Mouse (Mus musculus): ENCODE measurements around the gene Lrrc28. TPM values are rescaled to one million over a fixed set of nuclear protein-coding genes. Genes with fewer than 3 reads are reported as not detected.

Lrrc28 gene
- polyA plus RNA-seq, 1 experiment from 2014 or later, result 14.4 TPM

- no peak overlapping the region for H3K27ac ChIP-seq (ENCODE audit: low read depth, low read length)
- DNase-seq (ENCODE audit: low spot score) (no peak), ATAC-seq (replicated peaks; ENCODE audit: low FRiP score) (no peak)
- 84% methylated on average over 3 of the region's 3 CpGs for WGBS
- no peak overlapping the region for H3K4me3 ChIP-seq (ENCODE audit: low read depth, low read length)
- H3K4me2 ChIP-seq, result no peak overlapping the region
- no peak overlapping the region for H3K9ac ChIP-seq (ENCODE audit: low read depth, low read length)
- no peaks in the 10 kb centered on the region for H3K27me3 ChIP-seq (replicated peaks; ENCODE audit: control insufficient read depth, insufficient read depth, low read length)
- no peaks in the 10 kb centered on the region for H3K36me3 ChIP-seq (ENCODE audit: control insufficient read depth, insufficient read depth, low read length)
- H3K9me3 ChIP-seq (ENCODE audit: control insufficient read depth, low read length), result no peaks in the 10 kb centered on the region
- no peaks in the 10 kb centered on the region for H3K4me1 ChIP-seq (replicated peaks; ENCODE audit: control insufficient read depth, insufficient read depth, low read length)
Measured at GRCm38 (mm10) chr7:67618316-67618715, 26.8 kb downstream of the Lrrc28 start.

GRCm38 (mm10) chr7:67617646-67618045 is 27.4 kb downstream of the Lrrc28 start:
- Histone ChIP-seq H3K4me3 (ENCODE audit: low read depth, low read length) (no peak overlapping the region), H3K27me3 (replicated peaks; ENCODE audit: control insufficient read depth, insufficient read depth, low read length) (no peaks in the 10 kb centered on the region), H3K4me1 (replicated peaks; ENCODE audit: control insufficient read depth, insufficient read depth, low read length) (no peaks in the 10 kb centered on the region), H3K9me3 (ENCODE audit: control insufficient read depth, low read length) (no peaks in the 10 kb centered on the region), H3K9ac (ENCODE audit: low read depth, low read length) (no peak overlapping the region), H3K4me2 (no peak overlapping the region), H3K36me3 (ENCODE audit: control insufficient read depth, insufficient read depth, low read length) (no peaks in the 10 kb centered on the region), H3K27ac (ENCODE audit: low read depth, low read length) (no peak overlapping the region)
- DNase-seq (ENCODE audit: low spot score), result no peak
- ATAC-seq (replicated peaks; ENCODE audit: low FRiP score), result no peak
- 89% methylated on average over 10 of the region's 10 CpGs for WGBS

- Histone ChIP-seq H3K4me3 (ENCODE audit: low read depth, low read length) (no peak overlapping the region), H3K27ac (ENCODE audit: low read depth, low read length) (no peak overlapping the region), H3K36me3 (ENCODE audit: control insufficient read depth, insufficient read depth, low read length) (no peaks in the 10 kb centered on the region), H3K9me3 (ENCODE audit: control insufficient read depth, low read length) (no peaks in the 10 kb centered on the region), H3K9ac (ENCODE audit: low read depth, low read length) (no peak overlapping the region), H3K4me1 (replicated peaks; ENCODE audit: control insufficient read depth, insufficient read depth, low read length) (no peaks in the 10 kb centered on the region), H3K27me3 (replicated peaks; ENCODE audit: control insufficient read depth, insufficient read depth, low read length) (no peaks in the 10 kb centered on the region), H3K4me2 (no peak overlapping the region)
- ATAC-seq (replicated peaks; ENCODE audit: low FRiP score) (no peak), DNase-seq (ENCODE audit: low spot score) (no peak)
- WGBS, result 68% methylated on average over 4 of the region's 4 CpGs
Measured at GRCm38 (mm10) chr7:67616890-67617289, 28.2 kb downstream of the Lrrc28 start.

GRCm38 (mm10) chr7:67614464-67614861 is 30.6 kb downstream of the Lrrc28 start:
- ATAC-seq (replicated peaks; ENCODE audit: low FRiP score) (no peak), DNase-seq (ENCODE audit: low spot score) (no peak)
- H3K27ac ChIP-seq (ENCODE audit: low read depth, low read length), result no peak overlapping the region
- H3K27me3 ChIP-seq (replicated peaks; ENCODE audit: control insufficient read depth, insufficient read depth, low read length), result no peaks in the 10 kb centered on the region
- H3K9ac ChIP-seq (ENCODE audit: low read depth, low read length), result no peak overlapping the region
- 76% methylated on average over 7 of the region's 7 CpGs for WGBS
- no peaks in the 10 kb centered on the region for H3K36me3 ChIP-seq (ENCODE audit: control insufficient read depth, insufficient read depth, low read length)
- H3K9me3 ChIP-seq (ENCODE audit: control insufficient read depth, low read length), result no peaks in the 10 kb centered on the region
- no peaks in the 10 kb centered on the region for H3K4me1 ChIP-seq (replicated peaks; ENCODE audit: control insufficient read depth, insufficient read depth, low read length)
- H3K4me2 ChIP-seq, result no peak overlapping the region
- H3K4me3 ChIP-seq (ENCODE audit: low read depth, low read length), result no peak overlapping the region

- ATAC-seq (replicated peaks; ENCODE audit: low FRiP score) (no peak), DNase-seq (ENCODE audit: low spot score) (no peak)
- Histone ChIP-seq H3K27me3 (replicated peaks; ENCODE audit: control insufficient read depth, insufficient read depth, low read length) (no peaks in the 10 kb centered on the region), H3K36me3 (ENCODE audit: control insufficient read depth, insufficient read depth, low read length) (no peaks in the 10 kb centered on the region), H3K27ac (ENCODE audit: low read depth, low read length) (no peak overlapping the region), H3K9ac (ENCODE audit: low read depth, low read length) (no peak overlapping the region), H3K9me3 (ENCODE audit: control insufficient read depth, low read length) (no peaks in the 10 kb centered on the region), H3K4me3 (ENCODE audit: low read depth, low read length) (no peak overlapping the region), H3K4me2 (no peak overlapping the region), H3K4me1 (replicated peaks; ENCODE audit: control insufficient read depth, insufficient read depth, low read length) (no peaks in the 10 kb centered on the region)
- 68% methylated on average over 10 of the region's 10 CpGs for WGBS
Measured at GRCm38 (mm10) chr7:67613795-67614463, 31.1 kb downstream of the Lrrc28 start.

GRCm38 (mm10) chr7:67608348-67609024 is 36.6 kb downstream of the Lrrc28 start:
- WGBS, result 67% methylated on average over 4 of the region's 4 CpGs
- no peaks in the 10 kb centered on the region for H3K9me3 ChIP-seq (ENCODE audit: control insufficient read depth, low read length)
- H3K4me1 ChIP-seq (replicated peaks; ENCODE audit: control insufficient read depth, insufficient read depth, low read length), result no peaks in the 10 kb centered on the region
- no peaks in the 10 kb centered on the region for H3K27me3 ChIP-seq (replicated peaks; ENCODE audit: control insufficient read depth, insufficient read depth, low read length)
- H3K4me3 ChIP-seq (ENCODE audit: low read depth, low read length), result no peak overlapping the region
- H3K27ac ChIP-seq (ENCODE audit: low read depth, low read length), result no peak overlapping the region
- no peak overlapping the region for H3K4me2 ChIP-seq
- ATAC-seq (replicated peaks; ENCODE audit: low FRiP score) (no peak), DNase-seq (ENCODE audit: low spot score) (no peak)
- no peaks in the 10 kb centered on the region for H3K36me3 ChIP-seq (ENCODE audit: control insufficient read depth, insufficient read depth, low read length)
- H3K9ac ChIP-seq (ENCODE audit: low read depth, low read length), result no peak overlapping the region

- no peak overlapping the region for H3K27ac ChIP-seq (ENCODE audit: low read depth, low read length)
- H3K27me3 ChIP-seq (replicated peaks; ENCODE audit: control insufficient read depth, insufficient read depth, low read length), result no peaks in the 10 kb centered on the region
- no peak overlapping the region for H3K4me2 ChIP-seq
- DNase-seq (ENCODE audit: low spot score), result no peak
- H3K4me1 ChIP-seq (replicated peaks; ENCODE audit: control insufficient read depth, insufficient read depth, low read length), result no peaks in the 10 kb centered on the region
- no peak overlapping the region for H3K4me3 ChIP-seq (ENCODE audit: low read depth, low read length)
- no peak overlapping the region for H3K9ac ChIP-seq (ENCODE audit: low read depth, low read length)
- H3K9me3 ChIP-seq (ENCODE audit: control insufficient read depth, low read length), result no peaks in the 10 kb centered on the region
- no peaks in the 10 kb centered on the region for H3K36me3 ChIP-seq (ENCODE audit: control insufficient read depth, insufficient read depth, low read length)
- 81% methylated on average over 5 of the region's 5 CpGs for WGBS
- ATAC-seq (replicated peaks; ENCODE audit: low FRiP score), result no peak
Measured at GRCm38 (mm10) chr7:67607669-67608347, 37.3 kb downstream of the Lrrc28 start.

GRCm38 (mm10) chr7:67606250-67606649 is 38.8 kb downstream of the Lrrc28 start:
- no peak overlapping the region for H3K4me2 ChIP-seq
- no peak overlapping the region for H3K4me3 ChIP-seq (ENCODE audit: low read depth, low read length)
- no peaks in the 10 kb centered on the region for H3K27me3 ChIP-seq (replicated peaks; ENCODE audit: control insufficient read depth, insufficient read depth, low read length)
- no peak overlapping the region for H3K9ac ChIP-seq (ENCODE audit: low read depth, low read length)
- H3K36me3 ChIP-seq (ENCODE audit: control insufficient read depth, insufficient read depth, low read length), result no peaks in the 10 kb centered on the region
- H3K27ac ChIP-seq (ENCODE audit: low read depth, low read length), result no peak overlapping the region
- H3K9me3 ChIP-seq (ENCODE audit: control insufficient read depth, low read length), result no peaks in the 10 kb centered on the region
- DNase-seq (ENCODE audit: low spot score) (no peak), ATAC-seq (replicated peaks; ENCODE audit: low FRiP score) (no peak)
- WGBS, result 90% methylated on average over 1 of the region's 1 CpGs
- no peaks in the 10 kb centered on the region for H3K4me1 ChIP-seq (replicated peaks; ENCODE audit: control insufficient read depth, insufficient read depth, low read length)

All from liver, embryonic 11.5 days (tissue).